Mouse (Mus musculus) thymus, adult 2 months (tissue): Measurements from ENCODE around the gene Chst11.

Experiments used
- CTCF ChIP-seq: fragments of 200-500 bp; IDR thresholded peaks from 2 replicates; pipeline ENCODE4 v1.5.1; 2012; ENCODE audit warnings: mild to moderate bottlenecking, control low read depth, low read length, moderate library complexity, borderline replicate concordance; ENCODE audit not compliant: control insufficient read depth, poor library complexity, insufficient read depth; ENCODE audit errors: extremely low read depth
- POLR2A ChIP-seq: fragments of 200-500 bp; IDR thresholded peaks from 2 replicates; pipeline ENCODE4 v1.6.1; 2012; ENCODE audit warnings: mild to moderate bottlenecking, low read length, control low read depth, moderate library complexity; ENCODE audit not compliant: control insufficient read depth, poor library complexity, insufficient read depth; ENCODE audit errors: extremely low read depth

DNA sequence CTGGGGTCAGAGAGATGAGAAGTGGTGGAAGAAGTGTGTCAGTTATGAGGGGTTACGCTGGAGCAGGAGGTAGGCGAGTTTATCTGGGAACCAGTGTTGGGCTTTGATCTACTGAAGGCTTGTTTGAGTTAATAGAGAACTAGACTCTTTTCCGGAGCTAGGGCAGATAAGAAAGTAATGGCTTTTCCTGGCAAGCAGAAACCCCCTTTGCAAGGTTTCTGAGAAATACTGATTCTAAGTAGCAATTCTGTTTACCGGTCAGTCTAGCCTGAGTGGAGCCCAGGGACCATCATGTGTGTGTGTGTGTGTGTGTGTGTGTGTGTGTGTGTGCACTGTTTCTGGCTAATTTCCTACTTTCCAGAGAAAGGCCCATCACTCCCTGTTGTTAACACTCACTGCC, 243.3 kb downstream of the Chst11 start:
- TF ChIP-seq POLR2A (no peak), CTCF (no peak)
